Mouse (Mus musculus) 416B (cell line): Measurements from ENCODE around the gene Vcl.

Source experiments
- DNase-seq: peaks from one replicate; pipeline ENCODE4 v3.0.0; 2011; ENCODE audit warnings: low read depth

Vcl gene

GRCm38 (mm10) chr14:20938860-20939259 lies 9.7 kb downstream of the Vcl start:
- no peak for DNase-seq

DNA sequence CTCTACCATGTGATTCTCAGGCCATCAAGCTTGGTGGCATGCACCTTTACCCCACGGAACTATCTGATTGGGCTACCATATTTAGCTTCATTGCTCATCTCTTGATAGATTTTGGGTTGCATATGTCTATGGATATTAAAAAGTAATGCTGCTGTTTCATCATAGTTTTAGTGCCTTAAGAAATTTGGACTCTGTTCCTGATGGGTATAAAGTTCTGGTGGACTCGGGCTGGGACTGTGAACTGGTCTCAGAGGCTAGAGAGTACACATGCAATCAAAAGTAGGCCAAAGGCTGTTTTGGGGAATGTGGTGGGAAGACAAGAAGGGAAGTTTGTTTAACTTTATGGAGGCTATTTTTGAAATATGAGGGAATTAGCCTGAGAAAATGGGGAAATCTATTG lies 16.1 kb downstream of the Vcl start:
- no peak for DNase-seq

- no peak for DNase-seq
Measured at GRCm38 (mm10) chr14:20956021-20956420, 26.8 kb downstream of the Vcl start.

- no peak for DNase-seq
Measured at GRCm38 (mm10) chr14:20958971-20959370, 29.8 kb downstream of the Vcl start.

- no peak for DNase-seq
Measured at GRCm38 (mm10) chr14:20962466-20962865, 33.3 kb downstream of the Vcl start.

DNA sequence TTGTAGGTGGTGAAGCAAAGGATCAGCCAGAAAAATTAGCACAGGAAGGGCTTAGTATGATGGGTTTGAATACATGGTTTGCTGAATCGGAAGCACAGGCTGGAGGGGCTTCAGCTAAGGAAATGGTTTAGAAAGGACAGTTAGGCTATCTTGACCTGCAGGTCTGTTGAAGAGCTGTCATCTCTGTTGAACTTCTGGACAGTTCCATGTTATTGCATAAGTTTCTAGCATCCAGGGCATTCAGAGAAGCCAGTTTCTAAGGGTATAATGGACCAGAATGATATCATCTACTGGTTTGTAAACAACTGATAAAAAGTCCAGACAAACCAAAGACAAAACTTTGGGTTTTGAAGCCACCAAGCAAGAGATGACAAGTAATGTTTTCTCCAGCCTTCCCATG lies 33.7 kb downstream of the Vcl start:
- peak; percentile 64 for DNase-seq

GRCm38 (mm10) chr14:20963863-20964262 lies 34.7 kb downstream of the Vcl start:
- DNase-seq, result peak; percentile 31

- DNase-seq, result no peak
Measured at GRCm38 (mm10) chr14:20964285-20964684, 35.1 kb downstream of the Vcl start.

DNA sequence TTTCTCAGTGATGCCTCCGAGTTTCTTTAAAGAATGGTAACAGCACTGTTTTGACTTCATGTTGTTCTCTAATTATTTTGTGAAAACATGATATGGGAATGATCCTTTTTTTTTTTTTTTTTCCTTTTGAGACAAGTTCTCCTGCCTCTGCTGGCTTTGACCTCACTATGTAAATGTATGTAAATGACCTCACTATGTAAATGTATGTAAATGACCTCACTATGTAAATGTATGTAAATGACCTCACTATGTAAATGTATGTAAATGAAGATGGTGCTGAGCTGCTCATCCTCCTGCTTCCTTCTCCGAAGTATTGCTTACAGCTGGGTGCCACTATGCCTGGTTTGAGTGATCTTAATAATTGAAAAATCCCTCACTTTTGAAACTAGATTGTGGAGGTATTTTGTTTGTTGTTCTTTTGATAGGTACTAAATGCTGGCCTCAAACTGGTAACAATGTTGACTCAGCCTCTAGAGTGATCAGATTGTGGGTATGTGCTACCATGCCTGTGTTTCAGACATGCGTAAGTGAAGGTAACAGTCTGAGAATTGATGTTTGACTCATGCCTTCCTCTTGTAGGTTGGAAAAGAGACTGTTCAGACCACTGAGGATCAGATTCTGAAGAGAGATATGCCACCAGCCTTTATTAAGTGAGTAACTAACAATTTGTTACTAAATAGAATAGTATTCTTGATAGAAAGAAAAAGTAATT lies 37.9 kb downstream of the Vcl start:
- peak; percentile 76 for DNase-seq

DNA sequence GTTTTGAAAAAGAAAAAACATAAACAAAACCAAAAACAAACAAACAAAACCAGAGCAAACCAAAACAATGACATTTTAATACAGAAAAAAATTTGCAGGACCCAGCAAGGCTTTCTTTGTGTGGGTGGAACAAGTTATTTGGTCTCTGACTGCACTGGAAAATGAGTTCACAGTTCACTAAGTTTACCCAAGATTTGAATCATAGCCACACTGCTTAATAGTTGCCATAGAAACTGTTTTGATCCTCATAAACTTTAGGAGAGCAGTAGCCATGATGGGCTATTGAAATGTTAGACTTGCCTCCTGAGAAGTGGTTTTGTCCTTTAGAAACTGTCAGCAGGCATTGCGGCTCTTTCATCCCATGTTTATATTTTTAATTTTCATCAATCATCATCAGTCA lies 39.9 kb downstream of the Vcl start:
- DNase-seq, result no peak

DNA sequence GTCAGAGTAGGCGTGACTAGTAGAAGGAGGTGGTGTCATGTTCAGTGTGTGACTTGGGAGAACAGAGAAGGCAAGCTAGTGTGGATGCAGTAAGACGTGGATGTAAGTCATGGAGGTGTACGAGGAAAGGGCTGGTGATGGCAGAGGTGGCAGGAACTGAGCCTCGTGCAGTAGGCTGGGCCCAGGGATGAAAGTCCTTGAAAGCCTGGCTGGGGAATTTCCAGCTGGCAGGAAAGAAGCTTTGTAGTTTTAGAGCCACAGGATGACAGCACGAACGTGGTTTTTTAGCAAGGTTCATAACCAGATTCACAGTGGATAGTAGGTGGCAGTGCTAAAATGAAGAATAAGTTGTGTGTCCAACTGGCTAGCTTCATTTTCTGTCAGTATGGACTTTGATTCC lies 41.2 kb downstream of the Vcl start:
- no peak for DNase-seq

GRCm38 (mm10) chr14:20970927-20971326 lies 41.7 kb downstream of the Vcl start:
- DNase-seq, result no peak

- DNase-seq, result no peak
Measured at GRCm38 (mm10) chr14:20973821-20974220, 44.6 kb downstream of the Vcl start.

DNA sequence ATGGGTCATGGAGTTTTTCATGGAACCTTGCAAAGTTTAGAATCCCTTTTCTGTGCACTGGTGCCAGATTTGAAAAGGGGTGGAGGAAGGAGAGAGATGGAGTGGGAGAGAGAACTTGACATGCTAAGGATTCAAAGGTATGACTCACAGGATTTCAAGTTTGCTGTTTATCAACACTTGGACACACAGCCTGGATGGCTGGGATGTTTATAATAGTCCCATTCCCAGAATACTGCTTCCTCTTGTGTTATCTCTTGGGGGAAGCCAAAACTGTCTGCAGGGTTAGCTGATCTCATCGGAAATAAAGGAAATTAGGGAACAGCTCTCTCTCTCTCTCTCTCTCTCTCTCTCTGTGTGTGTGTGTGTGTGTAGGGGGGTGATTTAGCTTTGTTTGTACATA lies 47.5 kb downstream of the Vcl start:
- DNase-seq, result no peak

DNA sequence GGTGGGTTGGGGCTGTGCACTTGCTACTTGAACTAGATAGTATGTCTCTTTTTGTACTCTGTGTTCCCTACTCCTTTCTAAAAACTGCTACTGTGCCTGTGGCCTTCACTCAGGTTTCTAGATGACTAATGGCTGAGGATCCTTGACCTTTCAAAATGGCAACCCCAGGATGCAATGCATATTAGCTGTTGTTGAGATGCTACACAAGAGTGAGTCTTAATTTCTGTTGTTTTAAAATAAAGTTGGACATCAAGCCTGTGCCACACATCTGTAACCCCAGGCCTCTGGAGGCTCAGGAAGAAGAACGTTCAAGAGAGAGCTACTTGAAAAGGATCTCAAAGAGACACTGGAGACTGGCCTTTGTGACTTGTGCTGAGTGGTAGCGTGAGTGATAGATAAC lies 48.5 kb downstream of the Vcl start:
- no peak for DNase-seq

DNA sequence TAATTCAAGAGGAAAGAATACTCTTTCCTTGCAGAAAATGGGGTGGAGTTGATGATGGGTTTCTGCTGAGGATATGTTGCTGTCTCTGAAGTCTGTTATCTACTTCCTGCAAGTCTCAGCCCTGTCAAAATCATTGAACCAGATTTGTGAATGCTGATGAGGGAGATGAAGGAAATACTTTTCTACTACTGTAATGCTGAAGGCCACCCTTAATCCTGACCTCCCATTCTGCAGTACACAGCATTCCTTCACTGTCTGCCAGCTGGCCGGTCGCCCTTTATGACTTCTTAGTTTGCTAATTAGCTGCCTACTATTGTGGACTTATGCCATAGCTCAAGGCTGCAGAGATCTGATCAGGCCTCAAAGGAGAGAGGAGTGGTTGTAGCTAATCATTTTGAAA lies 54.6 kb downstream of the Vcl start:
- DNase-seq, result peak; percentile 46

- peak; percentile 58 for DNase-seq
Measured at GRCm38 (mm10) chr14:20985482-20985881, 56.3 kb downstream of the Vcl start.

GRCm38 (mm10) chr14:20991492-20991891 lies 62.3 kb downstream of the Vcl start:
- DNase-seq, result no peak

DNA sequence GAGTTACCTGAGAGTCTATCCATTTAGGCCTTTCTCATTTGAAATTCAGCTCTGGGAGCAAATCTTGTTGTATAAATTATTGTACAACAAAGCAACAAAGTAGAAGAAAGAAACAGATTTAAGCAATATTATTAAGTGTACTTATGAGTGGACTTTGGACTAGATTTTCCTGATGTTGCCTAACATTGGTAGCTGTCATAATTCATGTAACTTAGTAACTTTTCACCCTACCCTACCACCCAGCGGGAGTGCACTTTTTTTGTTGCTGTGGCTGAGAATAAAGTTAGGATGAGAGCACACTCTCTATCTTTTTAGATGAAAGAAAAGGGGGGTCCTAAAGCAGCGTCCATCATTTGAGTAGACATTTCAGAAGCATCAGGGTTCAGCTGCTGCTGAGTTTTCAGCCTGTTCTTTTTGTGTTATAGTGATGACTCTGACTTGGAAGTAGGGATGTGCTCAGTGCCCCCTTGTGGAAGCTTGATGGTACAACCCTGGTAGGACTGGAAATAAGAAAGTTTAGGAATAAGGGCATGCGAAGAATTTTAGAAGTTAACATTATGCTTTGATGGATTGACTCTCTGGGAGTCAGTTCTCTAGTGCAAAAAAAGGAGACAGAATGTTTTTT lies 64.0 kb downstream of the Vcl start:
- DNase-seq, result peak; percentile 82

- no peak for DNase-seq
Measured at GRCm38 (mm10) chr14:20994475-20994874, 65.3 kb downstream of the Vcl start.

- no peak for DNase-seq
Measured at GRCm38 (mm10) chr14:20995497-20995896, 66.3 kb downstream of the Vcl start.

DNA sequence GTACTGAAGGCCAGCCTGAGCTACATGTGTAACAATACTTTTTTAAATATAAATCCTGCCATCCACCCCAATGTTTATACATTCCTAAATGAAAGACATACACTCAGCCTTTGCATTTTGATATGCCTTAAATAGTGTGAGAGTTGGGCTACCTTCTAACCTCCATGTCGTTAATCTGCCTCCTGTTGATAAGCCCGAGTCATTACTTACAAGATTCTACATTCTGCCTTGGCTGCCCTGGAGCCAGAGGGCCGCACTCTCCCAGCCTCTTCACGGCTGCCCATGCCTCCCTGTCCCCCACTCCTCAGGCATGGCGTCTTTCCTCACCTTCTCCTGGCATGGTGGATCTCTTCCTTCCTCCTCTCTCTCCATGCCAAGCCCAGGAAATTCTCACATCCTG lies 67.2 kb downstream of the Vcl start:
- DNase-seq, result no peak

DNA sequence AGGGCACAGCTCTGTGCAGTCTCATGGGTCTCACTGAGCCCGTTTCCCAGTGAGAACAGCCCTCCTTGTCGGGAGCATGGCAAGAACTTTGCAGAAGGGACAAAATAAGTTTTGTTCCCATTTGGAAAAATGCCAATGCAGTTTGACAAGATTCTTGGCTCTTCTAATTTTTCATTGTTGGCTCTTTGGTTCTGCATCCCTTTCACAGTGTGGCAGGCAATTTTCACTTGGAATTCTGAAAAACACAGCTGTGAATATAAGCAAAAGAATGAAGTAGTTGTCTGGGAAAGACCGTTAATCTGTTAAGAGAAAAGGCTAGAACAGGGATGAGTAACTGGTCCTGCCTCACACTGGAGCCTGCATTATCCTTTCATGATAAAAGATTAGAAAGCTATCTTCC lies 68.3 kb downstream of the Vcl start:
- no peak for DNase-seq

GRCm38 (mm10) chr14:20999617-21000016 lies 70.4 kb downstream of the Vcl start:
- no peak for DNase-seq
